Mouse (Mus musculus): ENCODE measurements at regions not wholly inside any gene's neighbourhood (a gene's known extent, or its start where the extent isn't known, plus 50 kb on each side); places are given as distances from the start of the nearest gene placed in this dataset.

DNA sequence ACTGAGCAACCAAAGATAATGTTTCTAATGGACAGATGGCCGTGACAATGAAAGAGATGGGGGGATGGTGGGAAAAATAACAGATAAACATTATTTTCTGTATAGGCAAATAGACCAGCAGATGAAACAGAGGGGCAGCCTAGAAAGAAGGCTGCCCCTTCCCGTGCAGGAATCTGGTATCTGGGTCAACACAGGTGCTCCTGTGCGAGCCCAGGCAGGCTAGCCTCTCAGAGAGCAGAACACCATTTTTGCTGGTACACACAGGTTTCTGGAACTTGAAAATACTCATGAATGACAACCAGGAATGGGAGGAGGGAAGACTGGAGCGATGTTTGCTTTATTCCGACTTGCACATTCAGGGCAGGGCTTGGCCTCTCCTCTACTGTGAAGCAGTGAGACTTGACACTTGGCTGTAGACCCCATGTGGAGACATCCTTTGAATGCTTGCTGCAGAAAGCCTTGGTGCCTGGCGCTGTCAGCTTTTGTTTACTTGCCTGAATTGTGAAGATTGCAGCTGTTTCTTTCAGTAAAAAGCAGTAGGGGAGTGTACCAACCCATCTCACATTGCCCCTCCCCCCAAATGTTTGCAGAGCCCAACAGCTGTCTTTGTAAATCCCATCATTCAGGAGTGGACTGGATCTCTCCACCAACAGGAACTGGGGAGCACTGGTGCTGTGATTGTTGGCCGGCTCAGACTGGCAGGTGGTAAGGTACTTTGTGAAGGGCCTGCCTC, 172.5 kb downstream of the Gm5426 start:
- in situ Hi-C loops (cut with MboI, MseI): no loop called here

DNA sequence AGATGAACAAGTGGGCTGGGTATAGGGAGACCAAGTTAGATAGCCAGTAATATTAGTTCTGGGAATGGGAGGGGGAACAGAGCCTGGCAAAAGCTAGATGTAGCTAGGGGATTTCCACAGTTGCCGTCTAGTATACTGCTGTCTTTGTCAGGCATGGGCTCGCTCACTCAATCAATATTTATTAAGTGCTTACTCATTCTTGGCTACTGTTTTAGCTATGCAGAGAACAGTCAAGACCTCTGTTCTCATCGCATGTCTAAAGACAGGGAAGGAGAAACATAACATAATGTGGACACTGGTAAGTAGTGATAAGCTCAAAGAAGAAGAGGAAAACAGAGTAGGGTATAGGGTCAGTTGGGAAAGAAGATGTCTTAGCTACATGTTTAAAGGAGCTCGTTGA, 173.4 kb downstream of the Gm5426 start:
- in situ Hi-C loops (cut with MboI, MseI): no loop called here

DNA sequence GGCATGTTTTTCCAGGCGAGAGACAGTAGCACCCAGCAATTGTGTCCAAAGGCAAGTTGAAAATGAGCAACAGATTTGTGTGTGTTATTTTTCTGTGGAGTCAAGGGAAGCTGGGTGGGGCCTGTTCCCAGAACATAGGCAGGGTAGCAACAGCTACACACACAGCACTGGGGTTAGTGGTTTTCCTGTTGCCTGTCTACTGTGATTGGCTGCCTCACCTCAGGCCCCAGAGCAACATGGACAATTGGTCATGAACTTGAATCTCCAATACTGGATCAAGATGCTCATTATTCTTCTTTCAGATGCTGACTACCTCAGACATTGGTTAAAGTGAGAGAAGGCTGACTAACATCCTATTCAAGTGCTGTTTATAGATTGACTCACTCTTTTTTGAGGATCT, 188.9 kb downstream of the Gm5426 start:
- in situ Hi-C loops (cut with MboI, MseI): no loop called here

DNA sequence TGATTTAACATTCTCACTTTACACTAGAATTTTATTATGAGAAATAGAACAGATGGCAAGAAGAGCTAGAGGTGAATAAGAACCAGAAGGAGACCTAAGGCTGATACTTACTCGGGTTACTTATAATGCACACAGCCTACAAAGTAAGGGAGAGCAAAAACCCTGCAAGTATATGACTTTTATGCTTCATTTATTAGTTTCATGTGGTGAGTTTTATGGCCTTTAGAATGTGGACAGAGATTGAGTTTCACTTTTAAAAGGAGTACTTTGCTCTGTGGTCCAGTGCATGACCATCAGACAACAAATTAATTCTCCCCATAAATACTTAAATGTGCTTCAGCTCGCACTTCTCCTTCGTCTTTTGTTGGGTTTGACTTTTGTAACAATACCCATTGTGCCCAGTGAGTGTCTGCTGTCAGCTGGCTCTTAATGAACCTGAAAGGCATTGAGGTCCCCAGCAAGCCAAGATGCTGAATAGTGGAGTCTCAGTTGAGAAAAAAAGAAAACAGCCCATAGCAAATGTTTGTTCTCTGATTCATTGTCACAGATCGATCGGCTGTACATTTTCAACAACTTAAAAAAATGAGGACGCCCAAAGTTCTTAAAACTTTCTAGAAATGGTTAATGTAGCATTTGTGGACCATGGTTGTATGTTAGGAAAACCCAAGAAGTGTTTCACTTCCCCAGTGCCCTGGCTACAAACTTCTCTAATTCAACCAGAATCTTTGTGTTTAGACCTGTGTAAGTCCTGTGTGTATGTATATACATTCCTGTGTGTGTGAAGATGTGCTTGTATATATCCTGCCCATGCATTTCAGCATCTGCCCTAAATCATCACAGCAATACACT, 194.5 kb downstream of the Gm5426 start:
- in situ Hi-C loops (cut with MboI, MseI): loop anchor here (5.0 to 10.0 kb wide), 2 partner anchors 74 to 114 kb away; no protein-coding TSS in a partner anchor

DNA sequence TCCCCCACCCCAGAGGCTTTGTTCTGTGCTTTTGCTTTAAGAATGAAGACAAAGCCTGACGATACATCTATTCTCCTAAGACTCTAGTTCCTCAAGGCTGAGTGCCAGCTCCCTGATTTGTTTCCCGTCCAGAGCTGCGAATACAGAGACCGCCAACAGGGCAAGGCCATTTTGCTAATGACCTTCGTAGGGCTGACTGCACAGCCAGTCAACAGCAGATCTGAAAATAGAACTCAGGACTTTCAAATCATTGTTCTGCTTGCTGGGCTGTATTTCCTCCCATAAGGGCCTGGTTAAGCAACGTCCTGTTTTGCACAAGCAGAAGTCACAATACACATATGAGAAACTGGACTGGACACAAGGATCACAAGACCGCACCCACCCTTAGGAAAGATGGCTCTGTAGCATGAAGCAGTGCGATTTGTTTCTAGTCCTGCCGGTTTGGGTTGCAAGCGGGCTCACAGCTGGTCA, 196.4 kb downstream of the Gm5426 start:
- in situ Hi-C loops (cut with MboI, MseI): loop anchor here (5.0 to 10.0 kb wide), 2 partner anchors 72 to 115 kb away; no protein-coding TSS in a partner anchor

DNA sequence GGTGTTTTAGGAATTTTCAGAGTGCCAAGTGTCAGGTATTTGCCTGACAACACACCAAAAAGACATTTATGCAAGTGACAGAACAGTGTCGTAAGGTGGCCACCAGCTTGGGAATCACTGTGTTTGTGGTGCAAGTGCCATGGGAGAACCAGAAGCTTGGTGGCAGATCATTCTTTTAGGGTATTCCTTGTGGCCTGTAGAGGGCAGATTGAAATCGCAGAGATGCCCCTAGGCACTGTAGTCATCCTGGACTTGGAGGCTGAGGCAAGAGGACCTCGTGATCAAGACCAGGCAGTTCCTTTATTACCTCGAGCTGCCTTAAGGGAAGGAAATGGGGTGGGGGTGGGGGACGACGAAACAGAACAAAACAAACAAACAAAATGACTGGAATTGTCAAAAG, 196.8 kb downstream of the Gm5426 start:
- in situ Hi-C loops (cut with MboI, MseI): loop anchor here (5.0 to 10.0 kb wide), 2 partner anchors 72 to 116 kb away; no protein-coding TSS in a partner anchor

DNA sequence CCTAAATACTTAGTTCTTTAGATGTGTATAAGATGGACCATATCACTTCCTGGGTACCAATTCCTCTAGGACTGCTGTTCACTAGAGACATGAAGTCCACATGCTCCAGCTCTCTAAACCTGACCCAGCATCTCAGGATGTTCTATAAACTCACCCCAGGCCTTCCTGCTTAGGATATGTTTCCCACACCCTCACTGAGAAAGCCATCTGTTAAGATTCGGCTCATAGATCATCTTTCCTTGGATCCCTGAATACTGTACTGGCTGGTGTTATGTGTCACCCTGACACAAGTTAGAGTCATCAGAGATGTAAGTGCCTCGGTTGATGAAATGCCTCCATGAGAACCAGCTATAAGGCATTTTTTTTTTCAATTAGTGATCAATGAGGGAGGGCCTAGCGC, 199.9 kb downstream of the Gm5426 start:
- in situ Hi-C loops (cut with MboI, MseI): loop anchor here (10.0 kb wide), 1 partner anchor 69 kb away; no protein-coding TSS in a partner anchor

DNA sequence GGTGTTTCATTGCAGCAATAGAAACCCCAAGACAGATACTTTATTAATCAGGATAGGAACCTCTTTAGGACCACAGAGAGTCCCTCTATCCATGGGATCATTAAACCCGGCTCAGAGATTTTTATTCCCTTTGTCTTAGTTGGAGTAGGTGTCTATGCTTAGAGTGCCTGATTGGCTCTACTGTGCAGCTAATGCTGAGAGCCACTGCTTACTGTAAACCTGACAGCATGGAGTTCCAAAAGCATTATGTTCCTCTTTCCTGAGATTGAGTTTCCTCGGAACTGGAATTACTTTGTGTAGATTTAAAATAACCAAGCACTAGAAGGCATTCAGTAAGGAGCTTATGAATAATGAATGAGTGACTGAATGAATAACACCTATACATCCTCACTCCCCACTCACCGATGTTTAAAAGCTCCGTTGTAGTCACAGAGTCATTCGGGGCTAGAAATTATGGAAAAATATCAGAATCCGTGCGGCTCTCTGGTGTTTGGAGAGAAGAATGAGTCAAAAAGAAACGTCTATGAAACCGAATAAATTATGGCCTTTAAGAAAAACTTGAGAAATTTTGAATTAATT, 200.8 kb downstream of the Gm5426 start:
- in situ Hi-C loops (cut with MboI, MseI): loop anchor here (10.0 kb wide), 1 partner anchor 68 kb away; no protein-coding TSS in a partner anchor

DNA sequence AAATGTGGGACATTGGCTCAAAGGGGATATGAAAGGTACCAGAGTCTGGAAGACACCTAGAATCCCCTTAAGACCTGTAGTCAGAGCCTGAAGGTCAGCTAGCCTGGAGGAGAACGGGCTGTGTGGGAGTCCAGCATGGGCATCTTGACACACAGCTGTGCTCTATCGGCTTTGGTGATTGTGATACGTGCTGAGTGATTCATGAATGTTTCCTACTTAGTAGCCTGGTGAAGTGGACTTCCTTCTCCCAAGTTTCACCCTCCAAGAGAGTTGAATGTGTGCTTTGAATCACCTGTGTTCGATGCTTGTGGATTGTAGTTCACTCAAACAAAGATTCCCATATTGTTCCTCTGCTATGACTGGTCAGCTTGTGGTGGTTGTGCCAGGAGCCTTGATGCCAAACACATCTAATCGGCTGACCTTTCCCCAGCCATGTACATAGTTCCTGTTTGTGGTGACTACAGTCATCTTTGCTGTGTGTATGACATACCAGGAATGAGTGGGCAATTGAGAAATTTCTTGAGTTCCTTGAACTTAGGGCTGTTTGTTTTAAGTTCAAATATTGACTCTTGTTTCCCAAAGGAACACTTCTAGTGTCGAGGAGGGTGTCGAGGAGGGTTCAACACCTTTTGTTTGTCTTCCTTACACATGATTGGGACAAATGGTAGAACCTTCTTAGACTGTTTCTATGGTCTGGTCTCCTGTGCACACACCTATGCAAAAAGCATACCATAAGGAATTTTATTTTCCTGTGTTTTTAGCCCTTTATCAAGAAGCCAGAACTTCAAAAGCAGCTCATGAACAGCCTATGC, 201.6 kb downstream of the Gm5426 start:
- in situ Hi-C loops (cut with MboI, MseI): loop anchor here (10.0 kb wide), 1 partner anchor 67 kb away; no protein-coding TSS in a partner anchor

DNA sequence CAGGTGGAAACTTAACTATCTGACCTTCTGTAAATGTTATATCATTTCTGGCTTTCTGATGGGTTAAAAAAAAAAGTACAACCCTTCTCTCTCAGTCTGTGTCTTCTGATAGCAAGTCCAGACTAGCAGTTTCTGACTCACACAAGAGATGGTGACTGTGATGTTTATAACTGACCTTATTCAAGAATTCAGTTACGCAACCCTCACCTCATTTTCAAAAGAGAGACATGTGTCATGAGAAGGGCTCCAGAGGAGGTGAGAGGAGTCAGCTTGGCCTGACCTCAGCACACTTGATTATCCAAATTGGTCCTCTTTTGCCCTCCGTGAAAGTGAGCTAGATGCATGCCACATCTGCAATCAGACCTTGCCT, 202.2 kb downstream of the Gm5426 start:
- in situ Hi-C loops (cut with MboI, MseI): loop anchor here (10.0 kb wide), 1 partner anchor 66 kb away; no protein-coding TSS in a partner anchor

DNA sequence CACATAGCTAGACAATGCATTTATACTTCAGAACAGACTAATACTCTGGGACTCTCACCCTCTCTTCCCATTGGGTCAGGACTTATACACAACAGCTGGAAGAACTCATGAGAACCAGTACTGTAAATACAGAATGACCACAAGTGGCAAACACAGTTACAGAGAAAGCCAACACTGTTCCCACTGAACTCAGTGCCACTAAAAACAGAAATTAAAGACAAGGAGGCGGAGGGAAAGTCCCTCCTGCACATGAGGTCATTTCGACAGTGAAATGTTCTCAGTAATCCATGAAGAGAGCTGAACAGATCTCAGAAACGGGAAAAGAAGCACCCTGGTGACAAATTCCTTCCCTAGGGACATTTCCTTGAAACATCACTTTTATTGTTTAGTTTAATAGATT, 206.1 kb downstream of the Gm5426 start:
- in situ Hi-C loops (cut with MboI, MseI): no loop called here

DNA sequence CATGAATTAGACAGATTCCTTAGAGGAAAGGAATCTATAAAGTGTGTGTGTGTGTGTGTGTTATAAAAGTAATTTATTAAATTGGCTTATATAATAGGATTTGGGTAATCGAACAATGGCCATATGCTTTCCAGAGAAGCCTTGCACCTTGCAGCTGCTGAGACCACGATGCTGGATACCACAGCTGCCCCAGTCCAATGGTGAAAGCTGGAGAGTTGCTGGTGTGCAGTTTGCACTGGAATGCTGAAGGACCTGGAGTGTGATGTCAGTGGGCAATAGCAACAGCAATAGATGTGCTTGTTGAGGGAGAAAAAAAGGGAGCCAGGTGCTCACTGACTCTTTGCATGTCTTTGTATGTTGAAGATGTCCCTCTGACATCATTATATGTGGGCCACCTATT, 207.3 kb downstream of the Gm5426 start:
- in situ Hi-C loops (cut with MboI, MseI): no loop called here

DNA sequence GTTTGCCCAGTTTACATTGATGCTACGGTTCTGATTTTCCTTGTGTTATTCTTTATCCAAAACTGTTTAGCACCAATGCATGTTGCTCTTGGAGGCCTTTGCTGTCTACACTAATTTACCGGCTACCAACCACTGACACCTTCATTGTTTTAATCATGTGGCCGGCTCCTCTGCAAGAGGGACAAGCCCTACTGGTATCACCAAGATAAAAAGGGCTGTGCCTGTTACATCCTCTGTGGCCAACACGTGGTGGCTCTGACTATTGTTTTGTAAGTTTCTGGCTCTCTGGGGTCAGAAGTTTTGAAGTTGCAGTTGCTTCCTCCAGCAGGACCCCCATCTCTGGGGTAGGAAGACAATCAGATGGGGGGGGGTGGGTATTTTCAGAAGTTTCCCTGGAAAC, 214.3 kb downstream of the Gm5426 start:
- in situ Hi-C loops (cut with MboI, MseI): no loop called here

DNA sequence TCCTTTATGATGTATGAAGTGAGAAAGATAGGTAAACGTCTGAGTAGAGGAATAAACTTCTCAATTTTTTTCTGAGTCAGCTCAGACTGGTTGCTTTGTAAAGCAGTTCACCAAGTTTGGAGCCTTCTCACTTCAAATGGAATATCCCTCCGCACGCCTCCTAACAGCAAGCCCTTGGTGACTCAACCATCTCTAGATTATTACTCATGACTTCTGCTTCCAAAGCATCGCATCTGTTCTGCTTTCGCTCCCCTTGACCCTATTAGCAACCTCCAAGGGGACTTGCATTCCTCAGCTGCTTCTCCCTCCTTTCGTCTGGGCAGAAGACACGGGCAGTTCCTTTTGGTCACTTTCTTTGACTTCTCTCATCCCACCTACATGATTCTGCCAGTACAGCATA, 214.9 kb downstream of the Gm5426 start:
- in situ Hi-C loops (cut with MboI, MseI): no loop called here

DNA sequence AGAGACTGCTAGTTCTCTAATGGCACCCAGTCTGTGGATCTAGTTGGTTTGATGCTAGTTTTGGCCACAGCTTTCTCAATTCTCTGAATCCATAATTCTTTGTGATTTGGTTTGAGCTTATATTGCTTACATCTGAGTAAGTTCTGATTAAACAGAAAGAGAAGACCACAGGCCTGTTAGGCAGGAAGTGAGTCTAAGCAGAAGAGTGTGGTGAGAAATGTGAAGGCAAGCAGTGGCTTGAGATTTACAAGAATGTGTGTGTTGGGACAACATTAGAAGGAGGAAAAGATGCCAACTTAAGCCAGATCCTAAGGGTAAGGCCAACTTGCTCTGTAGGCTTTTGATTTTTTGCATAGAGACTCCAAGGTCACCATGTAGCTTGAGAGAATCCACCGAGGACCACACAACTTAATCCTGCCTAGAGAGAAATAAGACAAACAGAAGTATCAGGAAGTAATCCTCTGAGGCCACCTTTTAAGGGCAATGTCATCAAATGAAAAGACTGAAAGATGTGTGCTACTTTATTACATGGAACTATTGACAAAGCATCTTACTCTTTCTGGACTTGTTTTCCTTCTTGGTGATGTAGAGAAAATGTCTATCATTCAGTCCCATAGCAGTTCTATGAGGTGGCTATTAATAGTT, 220.7 kb downstream of the Gm5426 start:
- in situ Hi-C loops (cut with MboI, MseI): no loop called here

DNA sequence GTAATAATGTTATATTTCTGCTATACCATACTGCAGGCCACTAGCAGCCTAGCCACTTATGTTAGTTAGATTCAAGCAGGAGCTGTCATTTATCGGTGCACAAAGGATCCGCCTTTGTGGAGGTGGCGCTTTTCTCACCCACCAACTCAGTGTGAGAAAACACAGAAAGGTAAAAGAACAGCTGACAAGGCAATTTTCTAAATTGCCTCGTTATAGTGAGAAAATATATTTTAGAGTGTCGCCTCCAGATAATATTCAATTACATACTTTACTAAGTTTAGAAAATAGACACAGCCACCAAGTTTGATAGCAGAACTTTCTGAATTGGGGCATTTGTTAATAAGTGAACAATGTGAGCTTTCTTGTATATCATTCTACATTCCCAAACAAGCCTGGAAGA, 221.2 kb downstream of the Gm5426 start:
- in situ Hi-C loops (cut with MboI, MseI): no loop called here

DNA sequence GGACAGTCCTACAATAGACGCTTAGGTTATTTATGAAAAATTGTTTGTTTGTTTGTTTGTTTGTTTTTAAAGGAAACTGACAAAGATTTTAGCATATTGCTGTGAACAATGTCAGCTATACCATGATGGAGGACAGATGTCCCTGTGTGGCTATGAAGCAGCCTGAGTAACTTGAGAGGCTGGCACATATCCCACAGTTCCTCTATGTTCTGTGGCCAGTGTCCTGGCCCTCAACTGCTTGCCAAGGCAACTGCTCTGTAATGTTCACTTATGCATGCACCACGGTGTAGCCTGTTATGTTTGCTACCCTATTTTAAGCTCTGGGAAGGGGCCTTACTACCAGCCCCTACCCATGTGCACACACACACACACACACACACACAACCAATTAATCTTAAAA, 222.6 kb downstream of the Gm5426 start:
- in situ Hi-C loops (cut with MboI, MseI): no loop called here

DNA sequence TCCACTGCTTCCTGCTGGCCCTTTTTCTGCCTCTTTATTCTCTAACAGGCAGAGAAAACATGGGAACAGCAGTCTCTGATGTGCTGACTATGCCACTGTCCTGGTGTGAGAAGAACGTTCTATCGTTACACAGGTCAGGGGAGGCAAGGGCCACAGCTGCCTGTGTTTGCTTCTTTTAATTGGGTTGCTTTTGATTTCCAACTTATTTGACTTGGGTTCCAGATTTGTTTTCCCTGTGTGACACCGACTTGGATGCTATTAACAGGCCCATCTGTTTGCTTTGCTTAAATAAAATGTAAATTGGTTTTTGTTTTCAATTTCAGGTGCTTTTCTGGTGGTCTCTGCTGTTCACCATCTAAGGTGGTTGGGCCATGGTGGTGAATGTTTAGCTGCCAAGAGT, 225.8 kb downstream of the Gm5426 start:
- in situ Hi-C loops (cut with MboI, MseI): no loop called here

DNA sequence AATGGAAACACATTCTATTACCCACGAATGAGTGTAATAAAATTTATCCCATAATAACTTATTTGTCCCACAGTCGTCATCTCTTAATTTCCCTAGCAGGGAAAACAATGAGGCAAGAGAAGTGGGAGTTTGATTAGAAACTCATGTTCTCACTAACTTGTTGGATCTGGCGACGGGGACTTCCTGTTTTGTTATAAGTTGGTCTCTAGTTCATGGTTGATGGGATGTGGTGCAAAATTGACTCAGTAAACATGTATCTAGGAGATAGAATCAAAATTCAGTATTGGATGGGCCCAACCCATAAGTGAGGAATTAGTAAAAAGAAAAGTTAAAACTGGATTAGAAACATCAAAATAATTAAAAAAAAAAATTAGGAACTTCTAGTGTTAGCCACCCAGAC, 227.5 kb downstream of the Gm5426 start:
- in situ Hi-C loops (cut with MboI, MseI): no loop called here

DNA sequence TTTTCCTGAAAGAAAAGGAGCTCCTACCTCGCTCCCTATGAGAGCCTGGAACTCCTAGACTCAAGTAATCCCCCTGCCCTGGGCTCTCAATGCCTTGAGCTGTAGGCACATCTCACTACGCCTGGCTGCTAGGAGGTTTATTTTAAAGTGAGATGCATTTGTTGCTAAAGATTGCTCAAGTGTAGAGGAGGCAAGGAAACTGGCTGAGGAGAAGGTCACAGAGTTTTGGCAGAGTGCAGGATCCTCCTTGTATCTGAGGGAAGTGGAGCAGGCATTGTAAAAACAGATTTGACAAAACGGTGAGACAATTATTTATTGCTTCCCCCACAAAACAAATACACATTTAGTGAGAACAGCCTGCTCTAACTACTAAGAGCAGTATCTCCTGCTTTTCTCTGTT, 228.7 kb downstream of the Gm5426 start:
- in situ Hi-C loops (cut with MboI, MseI): no loop called here

DNA sequence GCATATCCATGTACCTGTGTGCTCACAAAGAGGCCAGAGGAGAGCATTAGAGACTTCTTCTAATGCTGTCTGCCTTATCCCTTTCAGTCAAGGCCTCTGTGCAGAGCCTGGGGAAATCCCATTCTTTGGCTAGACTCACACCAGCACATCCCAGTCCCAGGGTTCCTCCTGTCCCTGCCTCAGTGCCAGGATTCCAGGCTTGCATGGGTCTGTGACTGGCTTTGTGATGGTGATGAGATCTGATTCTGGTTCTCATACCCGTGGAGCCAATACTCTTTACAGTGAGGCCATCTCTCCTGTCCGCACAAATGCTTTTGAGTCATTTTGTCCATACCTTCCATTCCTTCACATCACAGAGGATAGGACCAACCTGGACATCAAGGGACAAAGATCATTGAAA, 230.5 kb downstream of the Gm5426 start:
- in situ Hi-C loops (cut with MboI, MseI): no loop called here

Data from T-helper 2 cell (primary cell).